Mouse (Mus musculus) liver, adult 2 months (tissue): ENCODE measurements around the gene Ganc.

Experiments
- CTCF ChIP-seq: fragments of 200-500 bp; IDR thresholded peaks from 2 replicates; pipeline ENCODE4 v1.5.1; 2011; ENCODE audit warnings: low read depth, low read length, control low read depth
- POLR2A ChIP-seq: fragments of 200-500 bp; IDR thresholded peaks from 2 replicates; pipeline ENCODE4 v1.6.1; 2011; ENCODE audit warnings: low read length, control low read depth; ENCODE audit not compliant: insufficient read depth; ENCODE audit errors: extremely low read depth

DNA sequence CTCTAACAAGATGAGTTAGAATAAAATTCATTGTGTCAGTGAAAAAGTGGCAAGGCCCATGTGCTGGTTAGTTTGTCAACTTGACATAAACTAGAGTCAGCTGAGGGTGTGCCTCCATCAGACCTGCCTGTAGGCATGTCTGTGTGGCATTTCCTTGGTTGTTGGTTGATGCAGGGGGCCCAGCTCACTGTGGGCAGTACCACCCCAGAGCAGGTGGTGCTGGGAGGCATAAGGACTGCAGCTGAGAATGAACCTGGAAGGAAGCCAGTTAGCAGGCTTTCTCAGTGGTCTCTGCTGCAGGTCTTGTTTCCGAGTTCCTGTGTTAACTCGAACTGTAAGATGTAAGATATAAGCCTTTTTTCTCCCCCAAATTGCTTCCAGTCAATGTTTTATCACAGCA lies 51.3 kb downstream of the Ganc start:
- TF ChIP-seq POLR2A (no peak), CTCF (no peak)
